Mouse (Mus musculus) spleen, adult 2 months (tissue): ENCODE data around the gene Coasy. TPM values are rescaled to one million over a fixed set of nuclear protein-coding genes. Genes with fewer than 3 reads are reported as not detected.

Source experiments
- DNase-seq, 2 experiments: peaks; one replicate each; pipeline versions ENCODE4 v3.0.0 to v3.0.0-alpha.2; 2012 to 2021; ENCODE audit warnings: low spot score in 2 of 2, low read depth in 1 of 2
- H3K27ac ChIP-seq: fragments of 200-500 bp; 2 replicates; pipeline ENCODE4 v1.5.1; 2012; ENCODE audit warnings: low read length, inconsistent platforms; ENCODE audit not compliant: insufficient read depth
- H3K27me3 ChIP-seq: fragments of 200-500 bp; 2 replicates; pipeline ENCODE4 v1.6.1; 2012; ENCODE audit warnings: mild to moderate bottlenecking, moderate library complexity, low read length, inconsistent platforms; ENCODE audit not compliant: control insufficient read depth, insufficient read depth
- H3K36me3 ChIP-seq: fragments of 200-500 bp; 2 replicates; pipeline ENCODE4 v1.6.1; 2012; ENCODE audit warnings: mild to moderate bottlenecking, low read length, inconsistent platforms; ENCODE audit not compliant: control insufficient read depth, insufficient read depth
- H3K4me1 ChIP-seq: fragments of 200-500 bp; 2 replicates; pipeline ENCODE4 v1.6.1; 2011; ENCODE audit warnings: inconsistent platforms; ENCODE audit not compliant: control insufficient read depth, insufficient read depth, insufficient read length
- H3K4me3 ChIP-seq: fragments of 200-500 bp; 2 replicates; pipeline ENCODE4 v1.5.1; 2011; ENCODE audit warnings: mild to moderate bottlenecking, inconsistent platforms; ENCODE audit not compliant: insufficient read depth, insufficient read length; ENCODE audit errors: extremely low read depth
- CTCF ChIP-seq: fragments of 200-500 bp; IDR thresholded peaks from 2 replicates; pipeline ENCODE4 v1.5.1; 2011; ENCODE audit warnings: mild to moderate bottlenecking, inconsistent platforms; ENCODE audit not compliant: insufficient read depth, insufficient read length, insufficient replicate concordance; ENCODE audit errors: extremely low read depth
- POLR2A ChIP-seq: fragments of 200-500 bp; IDR thresholded peaks from 2 replicates; pipeline ENCODE4 v1.6.1; 2011; ENCODE audit warnings: low read depth, low read length, inconsistent platforms
- WGBS: fragments of 180-500 bp; shearing (Covaris S2); methylation state at CpG from one replicate; pipeline ENCODE4 v1.1.7; 2018; 5-methylcytosine and 5-hydroxymethylcytosine counted together
- polyA plus RNA-seq: library from polyadenylated mRNA; depleted of rRNA; stranded (reverse); fragments of >200 nt; gene quantifications from 2 replicates; pipeline ENCODE4 v1.2.3, GENCODE M21; 2012

The Coasy gene
- polyA plus RNA-seq, 1 experiment, result 26.6 TPM

DNA sequence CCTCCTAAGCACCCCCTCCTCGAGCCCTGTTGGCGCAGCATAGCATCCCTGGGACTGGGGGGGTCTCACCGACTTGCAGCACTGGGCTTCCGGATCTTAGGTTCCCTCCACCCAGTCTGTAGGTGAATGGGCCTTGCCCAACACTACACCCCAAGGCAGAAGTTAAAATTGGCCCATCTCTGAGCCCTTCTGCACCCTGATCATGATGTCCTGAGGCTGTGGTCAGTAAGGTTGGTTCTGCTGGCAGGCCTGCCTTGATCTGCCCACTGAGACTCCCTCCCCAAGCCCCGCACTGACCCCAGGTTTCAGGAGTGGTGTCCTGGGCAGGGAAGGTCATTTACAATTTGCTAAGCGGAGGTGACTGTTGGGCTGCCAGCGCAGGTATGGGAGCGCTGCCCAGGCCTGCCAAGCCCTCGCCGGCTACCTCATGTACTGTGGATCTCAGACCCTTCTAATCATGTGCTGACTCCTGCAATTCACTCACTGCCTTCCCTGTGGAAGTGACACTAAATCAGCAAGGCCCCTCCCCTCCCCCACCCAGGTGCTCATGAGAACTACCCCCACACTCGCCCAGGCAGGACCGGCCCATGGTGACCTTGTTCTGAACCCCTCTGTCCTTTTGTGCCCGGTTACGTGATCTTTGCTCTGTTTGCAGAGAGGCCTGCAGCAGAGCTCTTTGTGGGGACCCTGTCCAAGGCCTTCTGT is 19.2 kb upstream of the Coasy start:
- Histone ChIP-seq H3K4me1 (peaks cover 23% of the 10 kb centered on the region; the same call in 1 of the 2 replicates), H3K27ac (peak overlapping the region; percentile 97), H3K36me3 (peaks cover 2% of the 10 kb centered on the region; the same call in 1 of the 2 replicates), H3K27me3 (no peaks in the 10 kb centered on the region), H3K4me3 (no peak overlapping the region)
- TF ChIP-seq POLR2A, result no peak
- no peak for TF ChIP-seq CTCF
- WGBS, result 60% methylated on average over 14 of the region's 14 CpGs
- DNase-seq, result no peak

DNA sequence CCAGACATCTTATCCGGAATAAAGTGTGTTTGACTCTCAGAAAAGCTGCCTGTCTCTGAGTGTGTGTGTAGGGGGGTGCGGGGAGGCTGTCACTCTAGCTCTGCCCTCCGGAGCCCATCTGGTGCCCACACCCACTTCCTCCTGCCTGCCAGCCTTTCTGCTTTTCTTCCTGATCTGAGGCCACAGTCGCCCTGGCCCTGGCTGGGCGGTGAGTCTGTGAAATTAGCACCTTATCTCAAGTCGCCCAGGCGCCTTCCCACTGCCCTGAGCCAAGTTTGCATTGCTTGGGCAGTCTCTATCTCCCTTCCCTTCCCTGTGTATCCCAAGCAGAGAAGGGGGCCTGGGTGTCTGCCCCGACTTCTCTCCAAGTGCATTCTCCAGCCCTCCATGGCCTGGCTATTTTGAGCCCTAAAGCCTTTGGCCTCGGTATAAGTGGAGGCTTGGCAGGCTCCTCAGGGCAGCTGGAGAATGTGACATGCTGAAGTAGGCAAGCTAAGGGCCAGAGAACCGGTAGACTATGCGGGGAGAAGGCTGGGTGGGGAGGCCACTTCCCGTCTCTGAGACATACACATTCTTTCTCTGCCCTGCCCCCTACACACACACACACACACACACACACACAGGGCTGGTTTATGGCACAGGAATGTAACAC is 18.6 kb upstream of the Coasy start:
- Histone ChIP-seq H3K4me3 (peak overlapping the region; percentile 27; the same call in 1 of the 2 replicates), H3K4me1 (peaks cover 23% of the 10 kb centered on the region; the same call in 1 of the 2 replicates), H3K36me3 (peaks cover 2% of the 10 kb centered on the region; the same call in 1 of the 2 replicates), H3K27me3 (no peaks in the 10 kb centered on the region), H3K27ac (peak overlapping the region; percentile 97)
- DNase-seq, result peak in 1 of 2 experiments; percentile 80
- 6% methylated on average over 12 of the region's 12 CpGs for WGBS
- TF ChIP-seq POLR2A (peak; percentile 74), CTCF (no peak)

DNA sequence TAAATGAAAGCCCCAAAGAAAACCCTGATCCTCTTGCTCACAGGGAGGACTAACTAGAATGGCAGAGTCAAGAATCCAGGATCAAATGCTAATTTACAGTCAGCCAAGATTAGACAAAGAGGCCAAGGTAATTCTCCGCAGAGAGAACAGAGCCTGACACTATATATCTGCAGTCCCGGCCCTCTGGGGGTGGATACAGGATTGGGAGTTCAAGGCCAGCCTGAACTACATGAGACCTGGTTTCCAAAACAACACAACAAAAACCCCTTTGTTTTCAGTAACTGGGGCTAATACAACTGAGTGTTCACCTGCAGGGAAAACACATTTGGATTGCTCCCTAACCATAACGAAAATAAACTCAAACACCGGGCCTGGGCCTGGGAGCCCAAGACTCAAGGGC is 17.9 kb upstream of the Coasy start:
- WGBS, result 81% methylated on average over 4 of the region's 4 CpGs
- Histone ChIP-seq H3K4me1 (peaks cover 23% of the 10 kb centered on the region; the same call in 1 of the 2 replicates), H3K27ac (peak overlapping the region; percentile 97), H3K4me3 (no peak overlapping the region), H3K36me3 (peaks cover 2% of the 10 kb centered on the region; the same call in 1 of the 2 replicates), H3K27me3 (no peaks in the 10 kb centered on the region)
- TF ChIP-seq POLR2A (no peak), CTCF (no peak)
- DNase-seq, result no peak

DNA sequence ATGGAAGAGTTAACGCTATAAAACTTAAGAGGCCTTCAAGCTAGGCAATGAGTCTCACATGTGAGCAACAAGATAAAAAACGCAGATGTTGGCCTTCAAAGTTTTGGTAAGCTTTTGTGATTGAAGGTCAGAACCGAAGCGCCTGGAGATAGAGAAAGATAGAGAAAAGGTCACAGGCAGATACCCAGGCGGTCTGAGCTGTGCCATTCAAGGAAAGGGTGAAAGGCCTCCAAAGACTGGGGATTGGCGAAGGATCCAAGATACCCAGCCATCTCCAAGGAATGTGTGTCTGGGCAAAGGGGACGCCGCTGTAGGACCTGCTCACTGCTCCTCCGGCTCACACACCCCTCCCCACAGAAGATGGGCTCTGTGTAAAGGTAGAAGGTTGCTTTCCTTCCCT is 17.4 kb upstream of the Coasy start:
- Histone ChIP-seq H3K27ac (no peak overlapping the region), H3K4me1 (peaks cover 23% of the 10 kb centered on the region; the same call in 1 of the 2 replicates)

DNA sequence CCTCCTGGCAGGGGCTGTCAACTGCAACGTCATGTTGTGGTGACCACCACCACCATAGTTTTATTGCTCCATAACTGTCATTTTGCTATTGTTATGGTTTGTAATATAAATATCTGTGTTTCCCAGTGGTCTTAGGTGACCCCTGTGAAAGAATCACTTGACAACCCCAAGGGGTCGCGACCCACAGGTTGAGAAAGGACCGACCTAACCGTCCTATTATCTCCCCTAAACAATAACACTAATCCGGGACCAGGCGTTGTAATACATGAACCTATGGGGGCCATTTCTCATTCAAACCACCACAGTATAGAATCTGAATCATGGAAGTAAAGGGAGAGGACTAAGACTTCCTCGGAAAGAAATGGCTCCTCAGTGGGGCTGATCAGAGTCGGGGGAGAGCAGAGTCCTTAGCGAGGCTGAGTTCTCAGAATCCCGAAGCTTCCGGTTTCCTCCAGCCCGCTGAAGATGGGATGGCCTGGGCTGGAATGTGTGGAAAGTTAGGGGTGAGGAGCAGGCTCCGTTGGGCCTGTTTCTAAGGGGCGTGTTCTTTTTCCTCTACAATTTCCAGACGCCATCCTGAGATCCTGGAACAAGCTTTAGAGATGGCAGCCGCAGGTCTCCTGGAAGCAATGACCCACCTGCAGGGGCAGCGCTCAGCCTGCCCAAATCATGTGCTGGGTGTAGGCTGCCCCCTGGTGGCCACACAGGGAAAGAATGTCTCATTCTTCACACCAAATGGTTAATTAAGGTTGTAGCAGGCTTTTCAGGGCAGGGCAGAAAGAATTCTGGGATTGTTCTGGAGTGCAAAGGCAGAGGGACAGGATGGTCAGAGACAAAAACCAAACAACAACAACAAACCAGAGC is 15.6 kb upstream of the Coasy start:
- Histone ChIP-seq H3K4me3 (no peak overlapping the region), H3K27ac (no peak overlapping the region), H3K27me3 (no peaks in the 10 kb centered on the region), H3K4me1 (peaks cover 27% of the 10 kb centered on the region), H3K36me3 (no peaks in the 10 kb centered on the region)
- WGBS, result 31% methylated on average over 18 of the region's 18 CpGs
- TF ChIP-seq POLR2A (no peak), CTCF (peak; percentile 83; the same call in 1 of the 2 replicates)
- DNase-seq, result peak; percentile 47 to 73

More for the DNA sequence above, 17.4 kb upstream of the Coasy start:
- H3K4me3 ChIP-seq, result no peak overlapping the region
- H3K36me3 ChIP-seq, result peaks cover 2% of the 10 kb centered on the region; the same call in 1 of the 2 replicates
- TF ChIP-seq POLR2A (no peak), CTCF (no peak)
- DNase-seq, result no peak
- 78% methylated on average over 9 of the region's 9 CpGs for WGBS
- no peaks in the 10 kb centered on the region for H3K27me3 ChIP-seq

DNA sequence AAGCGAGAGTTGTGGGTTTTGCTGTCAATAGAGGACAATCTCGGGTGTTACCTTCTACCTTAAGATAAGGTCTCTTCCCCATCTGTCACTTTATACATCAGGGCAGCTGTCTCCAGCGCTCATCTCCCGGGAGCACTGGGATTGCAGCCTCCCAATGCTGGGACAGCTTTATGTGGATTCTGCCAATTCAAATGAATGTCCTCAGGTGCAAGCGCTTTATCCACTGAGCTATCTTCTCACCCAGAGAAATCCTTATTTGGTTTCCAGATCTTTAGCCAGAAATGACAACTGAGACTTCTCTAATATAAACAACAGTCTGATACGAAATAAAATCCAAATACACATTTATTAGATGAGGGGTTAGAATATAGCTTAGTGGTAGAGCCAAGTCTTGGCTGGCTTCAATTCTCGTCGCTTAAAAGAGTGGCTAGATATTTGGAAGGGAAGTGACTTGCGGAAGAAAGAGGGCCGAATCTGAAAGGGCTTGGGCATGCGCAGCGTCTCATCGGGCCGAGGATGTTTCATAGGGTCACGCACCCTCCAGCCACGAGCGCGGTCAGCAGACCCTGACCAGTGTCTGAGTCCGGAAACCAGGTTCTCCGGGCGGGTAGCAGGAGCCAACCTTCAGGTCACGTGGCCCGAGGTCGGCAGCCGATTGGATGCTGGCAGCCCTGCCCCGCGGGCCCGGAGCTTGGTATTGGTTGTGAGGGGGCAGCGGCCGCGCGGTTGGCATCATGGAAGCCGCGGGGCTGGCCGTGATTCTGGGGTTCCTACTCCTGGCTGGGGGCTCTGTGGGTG is 12.8 kb upstream of the Coasy start, which contains the start of gene Naglu:
Gene Naglu, plus strand, starts transcription at position 622 of the 798 bp plus-strand sequence.
- peak; percentile 77 to 99 for DNase-seq
- H3K4me3 ChIP-seq, result peak within 1 kb of the TSS; percentile 78
- no peaks in the 10 kb centered on the region for H3K27me3 ChIP-seq
- peaks cover 6% of the 10 kb centered on the region for H3K4me1 ChIP-seq
- TF ChIP-seq POLR2A (peak; percentile 46), CTCF (no peak)
- WGBS, result 6% methylated on average over 35 of the region's 35 CpGs
- H3K27ac ChIP-seq, result peak within 1 kb of the TSS; percentile 75
- H3K36me3 ChIP-seq, result no peaks in the 10 kb centered on the region
